Mouse (Mus musculus) testis, adult 2 months (tissue): ENCODE results near the gene Ank3. TPM values are rescaled to one million over a fixed set of nuclear protein-coding genes. Genes with fewer than 3 reads are reported as not detected.

ENCODE experiments used
- H3K27ac ChIP-seq: fragments of 200-500 bp; 2 replicates; pipeline ENCODE4 v1.5.1; 2012; ENCODE audit warnings: low read depth, low read length; ENCODE audit not compliant: control insufficient read depth, insufficient read depth
- H3K27me3 ChIP-seq: fragments of 200-500 bp; 2 replicates; pipeline ENCODE4 v1.6.1; 2012; ENCODE audit warnings: mild to moderate bottlenecking, low read length, moderate library complexity; ENCODE audit not compliant: control insufficient read depth, insufficient read depth
- H3K36me3 ChIP-seq: fragments of 200-500 bp; 2 replicates; pipeline ENCODE4 v1.6.1; 2012; ENCODE audit warnings: mild to moderate bottlenecking, low read length; ENCODE audit not compliant: control insufficient read depth, insufficient read depth
- H3K4me1 ChIP-seq: fragments of 200-500 bp; 2 replicates; pipeline ENCODE4 v1.6.1; 2012; ENCODE audit warnings: low read length; ENCODE audit not compliant: control insufficient read depth, insufficient read depth
- H3K4me3 ChIP-seq: fragments of 200-500 bp; 2 replicates; pipeline ENCODE4 v1.5.1; 2012; ENCODE audit warnings: low read depth, mild to moderate bottlenecking, low read length, moderate library complexity, mixed read lengths; ENCODE audit not compliant: control insufficient read depth
- CTCF ChIP-seq: fragments of 200-500 bp; IDR thresholded peaks from 2 replicates; pipeline ENCODE4 v1.5.1; 2012; ENCODE audit warnings: low read depth, mild to moderate bottlenecking, inconsistent platforms, low read length, moderate library complexity; ENCODE audit not compliant: control insufficient read depth, insufficient read depth, insufficient replicate concordance
- POLR2A ChIP-seq: fragments of 200-500 bp; IDR thresholded peaks from 2 replicates; pipeline ENCODE4 v1.6.1; 2012; ENCODE audit warnings: low read depth, mild to moderate bottlenecking, inconsistent platforms, low read length, moderate library complexity; ENCODE audit not compliant: control insufficient read depth
- polyA plus RNA-seq: library from polyadenylated mRNA; depleted of rRNA; stranded (reverse); fragments of >200 nt; gene quantifications from 2 replicates; pipeline ENCODE4 v1.2.3, GENCODE M21; 2012

Ank3 gene
- polyA plus RNA-seq, 1 experiment: 3.4 TPM

GRCm38 (mm10) chr10:69670496-69670895, 271.9 kb downstream of the Ank3 start:
- H3K4me3 ChIP-seq: no peak overlapping the region
- no peaks in the 10 kb centered on the region for H3K4me1 ChIP-seq
- H3K27ac ChIP-seq: no peak overlapping the region
- no peaks in the 10 kb centered on the region for H3K36me3 ChIP-seq
- TF ChIP-seq POLR2A (no peak), CTCF (no peak)
- H3K27me3 ChIP-seq: no peaks in the 10 kb centered on the region

DNA sequence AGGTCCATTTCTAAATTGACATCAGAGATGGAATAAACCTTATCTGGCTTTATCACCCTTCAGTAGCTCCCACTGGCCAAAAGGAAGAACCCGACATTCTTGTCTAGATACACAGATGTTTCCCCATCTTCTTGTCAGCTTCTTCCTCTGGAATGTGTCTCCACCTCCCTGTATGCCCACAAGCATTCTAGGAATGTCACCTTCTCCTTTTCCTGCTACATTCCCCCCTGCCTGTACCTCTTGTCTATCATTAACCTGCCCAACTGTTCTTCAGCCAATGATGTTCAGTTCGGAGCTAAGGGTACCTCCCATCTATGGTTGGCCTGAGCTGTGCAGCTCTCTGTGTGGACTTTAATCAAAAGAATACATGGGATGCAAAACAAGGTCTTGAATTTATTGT, 272.4 kb downstream of the Ank3 start:
- Histone ChIP-seq H3K27ac (no peak overlapping the region), H3K4me1 (no peaks in the 10 kb centered on the region), H3K4me3 (no peak overlapping the region), H3K36me3 (no peaks in the 10 kb centered on the region), H3K27me3 (no peaks in the 10 kb centered on the region)
- TF ChIP-seq POLR2A (no peak), CTCF (no peak)

DNA sequence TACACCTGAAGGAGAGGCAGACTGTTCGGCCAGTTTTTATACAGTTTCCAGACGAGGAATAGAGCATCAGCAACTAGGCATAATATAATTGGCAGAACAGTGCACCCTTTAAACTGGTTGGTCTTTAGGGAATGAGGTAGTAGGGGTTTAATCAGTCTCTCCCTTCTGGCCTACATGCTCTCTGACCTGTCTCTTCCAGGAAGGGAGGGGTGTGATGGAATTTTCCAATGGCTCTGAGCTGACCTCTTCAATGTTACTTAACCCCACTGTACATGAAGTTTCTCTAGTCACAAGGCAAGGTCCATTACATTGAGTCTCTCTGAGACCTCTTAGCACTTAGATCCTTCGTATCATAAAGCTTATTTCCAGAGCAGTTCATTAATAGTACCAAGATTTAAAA, 272.9 kb downstream of the Ank3 start:
- no peak for TF ChIP-seq POLR2A
- no peak overlapping the region for H3K27ac ChIP-seq
- no peaks in the 10 kb centered on the region for H3K36me3 ChIP-seq
- H3K4me1 ChIP-seq: no peaks in the 10 kb centered on the region
- H3K27me3 ChIP-seq: no peaks in the 10 kb centered on the region
- no peak overlapping the region for H3K4me3 ChIP-seq

DNA sequence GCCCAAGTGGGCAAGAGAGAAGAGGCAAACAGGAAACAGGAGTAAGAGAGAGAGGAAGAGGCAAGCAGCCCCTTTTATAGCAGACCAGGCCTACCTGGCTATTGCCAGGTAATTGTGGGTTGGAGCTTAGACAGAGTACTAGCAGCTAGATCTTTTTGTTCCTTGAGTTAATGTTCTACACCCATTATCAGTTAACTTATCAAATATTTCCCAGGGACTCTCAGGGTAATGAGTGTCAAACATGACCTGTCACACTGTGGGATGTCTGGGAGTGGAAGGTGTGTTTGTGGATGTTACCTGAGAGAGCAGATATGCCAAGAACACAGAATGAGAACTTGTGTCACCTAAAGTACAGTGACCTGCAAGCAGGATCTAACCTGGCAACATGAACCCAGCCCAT, 274.0 kb downstream of the Ank3 start:
- Histone ChIP-seq H3K4me3 (no peak overlapping the region), H3K36me3 (no peaks in the 10 kb centered on the region), H3K27me3 (no peaks in the 10 kb centered on the region), H3K4me1 (no peaks in the 10 kb centered on the region), H3K27ac (no peak overlapping the region)
- TF ChIP-seq CTCF: no peak
- no peak for TF ChIP-seq POLR2A

GRCm38 (mm10) chr10:69678230-69678629, 279.7 kb downstream of the Ank3 start:
- H3K4me3 ChIP-seq: no peak overlapping the region
- no peaks in the 10 kb centered on the region for H3K36me3 ChIP-seq
- no peak overlapping the region for H3K27ac ChIP-seq
- H3K4me1 ChIP-seq: peaks cover 3% of the 10 kb centered on the region; the same call in 1 of the 2 replicates
- H3K27me3 ChIP-seq: no peaks in the 10 kb centered on the region
- TF ChIP-seq CTCF (no peak), POLR2A (no peak)

DNA sequence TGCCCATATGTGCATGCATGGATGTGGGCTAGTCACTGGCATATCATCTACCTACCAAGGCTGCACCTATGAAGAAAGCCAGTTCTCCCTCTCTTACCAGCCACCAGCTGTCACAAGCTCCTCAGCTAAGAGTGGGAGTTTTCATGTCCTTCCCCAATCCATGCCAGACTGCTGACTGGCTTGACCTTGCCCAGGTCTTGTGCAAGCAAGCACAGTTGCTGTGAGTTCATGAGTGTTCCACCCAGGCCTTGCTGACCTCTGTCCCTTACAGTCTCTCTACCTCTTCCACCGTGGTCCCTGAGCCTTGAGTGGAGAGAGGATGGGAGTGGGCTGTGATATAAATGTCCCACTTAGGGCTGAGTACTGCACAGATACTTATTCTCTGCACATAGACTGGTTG, 287.8 kb downstream of the Ank3 start:
- no peak for TF ChIP-seq POLR2A
- TF ChIP-seq CTCF: no peak
- H3K27ac ChIP-seq: no peak overlapping the region
- H3K27me3 ChIP-seq: no peaks in the 10 kb centered on the region
- H3K36me3 ChIP-seq: no peaks in the 10 kb centered on the region
- H3K4me1 ChIP-seq: no peaks in the 10 kb centered on the region
- H3K4me3 ChIP-seq: no peak overlapping the region

DNA sequence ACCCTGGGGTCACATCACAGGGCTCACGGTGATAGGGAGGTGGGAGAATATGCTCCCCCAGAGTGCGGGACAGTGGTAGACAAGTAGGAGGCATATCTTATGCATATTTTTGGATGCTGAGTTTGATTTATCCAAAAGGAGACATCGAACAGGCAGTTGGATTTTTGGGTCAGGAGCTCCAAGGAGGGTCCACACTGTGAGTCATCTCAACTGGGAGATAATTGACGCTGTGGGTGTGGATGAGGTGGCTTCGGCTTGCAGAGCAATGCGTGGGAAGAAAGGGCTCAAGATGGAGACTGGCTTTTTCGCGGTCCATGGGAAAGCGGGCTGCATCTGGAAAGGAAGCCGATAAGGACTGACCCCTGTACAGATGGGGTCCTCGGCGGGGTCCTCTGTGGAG, 290.5 kb downstream of the Ank3 start:
- TF ChIP-seq CTCF (no peak), POLR2A (no peak)
- Histone ChIP-seq H3K27ac (no peak overlapping the region), H3K36me3 (no peaks in the 10 kb centered on the region), H3K27me3 (no peaks in the 10 kb centered on the region), H3K4me1 (no peaks in the 10 kb centered on the region), H3K4me3 (no peak overlapping the region)
